Mouse (Mus musculus) CD4-positive, CD25-positive, alpha-beta regulatory T cell, adult 4 months (primary cell): ENCODE results near the gene Zfp772. TPM values are rescaled to one million over a fixed set of nuclear protein-coding genes. Genes with fewer than 3 reads are reported as not detected.
"Not testable (repeated sequence)": the region's sequence is repeated elsewhere in the genome, so short reads cannot be mapped to it uniquely, and the experiment has no call there.

Experiments used
- ATAC-seq: one replicate; pipeline ENCODE4 v1.8.0; 2017
- polyA plus RNA-seq, 2 experiments: library from polyadenylated mRNA; unstranded; fragments of 100-300 nt; shearing (Covaris generic); gene quantifications; one replicate each; pipeline ENCODE4 v1.2.1; 2017

Gene Zfp772
- 1 to 10 TPM; 3.6 to 5.4 TPM for polyA plus RNA-seq

GRCm38 (mm10) chr7:7209313-7210151 is at the start of gene Zfp772:
TSS of gene Zfp772 (minus strand) at chr7:7209998.
- ATAC-seq = not testable (repeated sequence)

- ATAC-seq = not testable (repeated sequence)
Observed at GRCm38 (mm10) chr7:7247228-7247627, 37.4 kb upstream of the Zfp772 start, which contains the start of gene Vmn2r29. TSS of gene Vmn2r29 (minus strand) at chr7:7247328.

GRCm38 (mm10) chr7:7188191-7188942 is 21.4 kb downstream of the Zfp772 start:
- ATAC-seq = peak; percentile 98

- ATAC-seq = peak; percentile 2
Observed at GRCm38 (mm10) chr7:7187417-7188190, 22.2 kb downstream of the Zfp772 start.

- no peak for ATAC-seq
Observed at GRCm38 (mm10) chr7:7185897-7186296, 23.9 kb downstream of the Zfp772 start.

- ATAC-seq = peak; percentile 99
Observed at GRCm38 (mm10) chr7:7171227-7172147, 38.3 kb downstream of the Zfp772 start, which contains the start of gene Zfp418. TSS of gene Zfp418 (plus strand) at chr7:7171330.

Other genes starting within 250 kb of the Zfp772 start
- gene Aurkc, start 214.7 kb downstream of the Zfp772 start, polyA plus RNA-seq = not detected
- gene Zfp954, start 88.5 kb downstream of the Zfp772 start, polyA plus RNA-seq = 10 to 100 TPM; 29.7 to 31.6 TPM
- 10 to 100 TPM; 15.1 to 17.6 TPM for gene Zfp773, start 73.2 kb downstream of the Zfp772 start, polyA plus RNA-seq
- 1 to 10 TPM; 3.1 to 3.5 TPM for gene Zfp418, start 38.7 kb downstream of the Zfp772 start, polyA plus RNA-seq
- gene Vmn2r29, start 37.3 kb upstream of the Zfp772 start, polyA plus RNA-seq = 1 to 10 TPM in 1 of 2 experiments, not detected in 1; 1.5 TPM
- gene Gm45844, start 68.3 kb upstream of the Zfp772 start, polyA plus RNA-seq = 1 to 10 TPM in 1 of 2 experiments, under 1 TPM in 1; 0.72 to 1.6 TPM
- gene Clcn4, start 90.9 kb upstream of the Zfp772 start, polyA plus RNA-seq = 10 to 100 TPM; 65.0 to 87.8 TPM
- gene Vmn2r30, start 127.6 kb upstream of the Zfp772 start, polyA plus RNA-seq = not detected
- not detected for gene Gm45783, start 164.6 kb upstream of the Zfp772 start, polyA plus RNA-seq
- under 1 TPM in 1 of 2 experiments, not detected in 1; 0.12 TPM for gene Vmn2r31, start 189.7 kb upstream of the Zfp772 start, polyA plus RNA-seq